Comparison of ENCODE assay signal across 12 mouse cellular contexts in the genomic region with DNA sequence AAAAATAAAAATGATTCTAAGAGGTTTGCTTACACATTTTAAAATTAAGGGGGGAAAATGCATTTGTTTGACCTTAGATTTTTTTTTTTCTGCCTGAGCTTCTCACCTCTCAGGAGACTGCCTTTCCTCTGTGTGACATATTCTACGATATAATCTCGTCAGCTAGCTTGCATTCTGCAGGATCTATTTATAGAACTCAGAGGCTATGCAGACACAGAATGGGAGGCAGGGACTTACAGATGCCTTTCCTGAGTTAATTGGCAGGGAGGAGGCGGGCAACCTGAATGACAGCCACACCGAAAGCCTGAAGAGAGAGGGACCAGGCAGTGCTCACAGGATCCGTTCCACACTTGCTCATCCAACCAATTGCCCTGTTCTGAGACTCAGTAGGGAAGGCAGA. TPM values are rescaled to one million over a fixed set of nuclear protein-coding genes. Genes with fewer than 3 reads are reported as not detected.
A peak's percentile ranks its signal among the peaks of the same experiment; 100 is the strongest.
DNase-seq lines count a peak whose midpoint lies in the region; ATAC-seq and TF ChIP-seq lines count a peak whose summit lies in the region.
"Had no signal": no experiment of that assay in that cellular context is flagged by ENCODE, and none has a peak within 500 bp of the region (broad histone marks: within the 10 kb centered on the region; RNA-seq: fewer than 3 reads in every experiment).

No protein-coding gene starts in this region.

- H3K4me3 ChIP-seq in forebrain, embryonic 14.5 days (ENCODE audit: low read depth, low read length) = no peak overlapping the region
- no peak overlapping the region for H3K4me3 ChIP-seq in hindbrain, embryonic 14.5 days (replicated peaks; ENCODE audit: low read length)
- H3K4me3 ChIP-seq in stomach, postnatal 0 days (ENCODE audit: low read depth, low read length) = no peak overlapping the region
- H3K4me3 ChIP-seq in lung, postnatal 0 days (ENCODE audit: low read depth, low read length) = no peak overlapping the region

- 2% methylated on average over 5 of the region's 5 CpGs for WGBS in forebrain, embryonic 14.5 days
- WGBS in hindbrain, embryonic 14.5 days = 19% methylated on average over 5 of the region's 5 CpGs
- WGBS in stomach, postnatal 0 days = 35% methylated on average over 5 of the region's 5 CpGs
- 44% methylated on average over 5 of the region's 5 CpGs for WGBS in lung, postnatal 0 days

- H3K27me3 ChIP-seq in forebrain, embryonic 14.5 days (replicated peaks; ENCODE audit: control insufficient read depth, insufficient read depth, low read length) = no peaks in the 10 kb centered on the region
- no peaks in the 10 kb centered on the region for H3K27me3 ChIP-seq in hindbrain, embryonic 14.5 days (ENCODE audit: control insufficient read depth, insufficient read depth, low read length)
- no peaks in the 10 kb centered on the region for H3K27me3 ChIP-seq in stomach, postnatal 0 days (ENCODE audit: control insufficient read depth, insufficient read depth, low read length)
- H3K27me3 ChIP-seq in lung, postnatal 0 days (replicated peaks; ENCODE audit: insufficient read depth, low read length) = no peaks in the 10 kb centered on the region

- no peak overlapping the region for H3K4me2 ChIP-seq in forebrain, embryonic 14.5 days (ENCODE audit: low read length)
- peak overlapping the region; percentile 1; the same call in 1 of the 2 replicates for H3K4me2 ChIP-seq in hindbrain, embryonic 14.5 days (replicated peaks)
- H3K4me2 ChIP-seq in stomach, postnatal 0 days (replicated peaks; ENCODE audit: low read depth) = no peak overlapping the region
- H3K4me2 ChIP-seq in lung, postnatal 0 days (replicated peaks; ENCODE audit: low read depth, low read length) = no peak overlapping the region

- DNase-seq in frontal cortex, postnatal 36 days (ENCODE audit: low spot score in 2 of 2) = no peak
- peak; percentile 71 for DNase-seq in MN1 (ENCODE audit: low spot score)
- DNase-seq in forebrain, embryonic 14.5 days (ENCODE audit: low spot score) = peak; percentile 82
- peak; percentile 63 for DNase-seq in hindbrain, embryonic 14.5 days (ENCODE audit: low spot score)
- DNase-seq in stomach, postnatal 0 days (ENCODE audit: low spot score) = no peak
- no peak for DNase-seq in thymus, postnatal 36 days
- no peak for DNase-seq in lung, postnatal 0 days (ENCODE audit: low spot score)
- DNase-seq: kidney, adult 11 months; thymus, postnatal 4 days had no signal

- H3K4me1 ChIP-seq in forebrain, embryonic 14.5 days (ENCODE audit: control insufficient read depth, insufficient read depth, low read length) = peaks cover 11% of the 10 kb centered on the region
- peaks cover 19% of the 10 kb centered on the region for H3K4me1 ChIP-seq in hindbrain, embryonic 14.5 days (replicated peaks; ENCODE audit: control insufficient read depth, insufficient read depth, low read length)
- H3K4me1 ChIP-seq in stomach, postnatal 0 days (replicated peaks; ENCODE audit: control insufficient read depth, insufficient read depth) = no peaks in the 10 kb centered on the region
- H3K4me1 ChIP-seq in lung, postnatal 0 days (ENCODE audit: insufficient read depth, low read depth, low read length) = no peaks in the 10 kb centered on the region

- no peaks in the 10 kb centered on the region for H3K36me3 ChIP-seq in forebrain, embryonic 14.5 days (ENCODE audit: control insufficient read depth, insufficient read depth, low read length)
- no peaks in the 10 kb centered on the region for H3K36me3 ChIP-seq in hindbrain, embryonic 14.5 days (replicated peaks; ENCODE audit: control insufficient read depth, insufficient read depth)
- no peaks in the 10 kb centered on the region for H3K36me3 ChIP-seq in stomach, postnatal 0 days (ENCODE audit: control insufficient read depth, insufficient read depth, low read length)
- no peaks in the 10 kb centered on the region for H3K36me3 ChIP-seq in lung, postnatal 0 days (ENCODE audit: insufficient read depth, low read length)

- H3K27ac ChIP-seq in forebrain, embryonic 14.5 days (ENCODE audit: low read depth, low read length) = peak overlapping the region; percentile 3; the same call in 1 of the 2 replicates
- peak overlapping the region; percentile 65 for H3K27ac ChIP-seq in hindbrain, embryonic 14.5 days
- no peak overlapping the region for H3K27ac ChIP-seq in stomach, postnatal 0 days (replicated peaks)
- no peak overlapping the region for H3K27ac ChIP-seq in lung, postnatal 0 days (ENCODE audit: low read length)
- H3K27ac ChIP-seq: liver, embryonic 14.5 days had no signal

- TF ChIP-seq EP300 in stomach, postnatal 0 days (optimal IDR thresholded peaks at IDR 0.05) = no peak
- TF ChIP-seq EP300 in lung, postnatal 0 days (IDR thresholded peaks at IDR 0.05) = no peak

- no peak for TF ChIP-seq CTCF in stomach, postnatal 0 days (IDR thresholded peaks at IDR 0.05; ENCODE audit: low read depth)
- no peak for TF ChIP-seq CTCF in lung, postnatal 0 days (IDR thresholded peaks at IDR 0.05)

- ATAC-seq in frontal cortex, adult (ENCODE audit: low TSS enrichment) = peak; percentile 55
- peak; percentile 80; the same call in 1 of the 2 replicates for ATAC-seq in forebrain, embryonic 14.5 days
- peak; percentile 68; the same call in 1 of the 2 replicates for ATAC-seq in hindbrain, embryonic 14.5 days (ENCODE audit: low FRiP score)
- no peak for ATAC-seq in stomach, postnatal 0 days (ENCODE audit: low FRiP score, low TSS enrichment)
- no peak for ATAC-seq in lung, postnatal 0 days
- ATAC-seq: activated CD4-positive, CD25-positive, alpha-beta regulatory T cell, adult 4 months had no signal

- no peaks in the 10 kb centered on the region for H3K9me3 ChIP-seq in forebrain, embryonic 14.5 days (replicated peaks; ENCODE audit: control insufficient read depth, low read length)
- no peaks in the 10 kb centered on the region for H3K9me3 ChIP-seq in hindbrain, embryonic 14.5 days (ENCODE audit: control insufficient read depth, low read length)
- H3K9me3 ChIP-seq in stomach, postnatal 0 days (ENCODE audit: control insufficient read depth, low read length) = no peaks in the 10 kb centered on the region
- no peaks in the 10 kb centered on the region for H3K9me3 ChIP-seq in lung, postnatal 0 days (ENCODE audit: low read length)

- H3K9ac ChIP-seq in forebrain, embryonic 14.5 days (ENCODE audit: low read length) = no peak overlapping the region
- H3K9ac ChIP-seq in hindbrain, embryonic 14.5 days = 0 out of 2 replicates have a peak overlapping the region, but pooled peaks have one; percentile 29
- H3K9ac ChIP-seq in stomach, postnatal 0 days (ENCODE audit: low read length) = no peak overlapping the region
- no peak overlapping the region for H3K9ac ChIP-seq in lung, postnatal 0 days (replicated peaks; ENCODE audit: low read depth)
- H3K9ac ChIP-seq: liver, embryonic 14.5 days had no signal

RNA-seq across cellular contexts. Expression of gene Mapk10, which starts 34.1 kb away (rescaled TPM):
- polyA plus RNA-seq in forebrain, embryonic 14.5 days (2014; fragmentation: Nextera tagmentation; extraction: Ambion mirVana) = 61.3 and 85.6 TPM in 2 replicates
- polyA plus RNA-seq in hindbrain, embryonic 14.5 days (2014; fragmentation: Nextera tagmentation; extraction: Ambion mirVana) = 86.6 and 107 TPM in 2 replicates
- polyA plus RNA-seq in stomach, postnatal 0 days (2015; fragmentation: Nextera tagmentation; extraction: Ambion mirVana) = 2.2 TPM in 2 replicates
- 0.66 and 1.0 TPM in 2 replicates for polyA plus RNA-seq in lung, postnatal 0 days (2015; fragmentation: Nextera tagmentation; extraction: Ambion mirVana)

Comparison
In these comparisons a context has a peak if more than half of its experiments do, and no peak if none do; other contexts are left out.
1. ATAC-seq: peak in frontal cortex, adult (single experiment), forebrain, embryonic 14.5 days (single experiment) and hindbrain, embryonic 14.5 days (single experiment); none in stomach, postnatal 0 days (single experiment) and lung, postnatal 0 days (single experiment).
2. DNase-seq: peak in MN1 (single experiment), forebrain, embryonic 14.5 days (single experiment) and hindbrain, embryonic 14.5 days (single experiment); none in frontal cortex, postnatal 36 days (0 of 2), stomach, postnatal 0 days (single experiment), thymus, postnatal 36 days (0 of 2) and lung, postnatal 0 days (single experiment).
3. H3K27ac ChIP-seq: peak in forebrain, embryonic 14.5 days (single experiment) and hindbrain, embryonic 14.5 days (single experiment); none in stomach, postnatal 0 days (single experiment) and lung, postnatal 0 days (single experiment).
4. RNA of gene Mapk10, which starts 34.1 kb away (polyA plus RNA-seq): 86.6 to 107 TPM in hindbrain, embryonic 14.5 days and 61.3 to 85.6 TPM in forebrain, embryonic 14.5 days; 2.2 TPM in stomach, postnatal 0 days and 0.66 to 1.0 TPM in lung, postnatal 0 days; every median in the first group is over 10 times any median in the second.